Mouse (Mus musculus) fibroblast of lung, adult 2 months (primary cell): Measurements from ENCODE around the gene Cdkl3.
A peak's percentile ranks its signal among the peaks of the same experiment; 100 is the strongest.

Source experiments
- DNase-seq: peaks from one replicate; pipeline ENCODE4 v3.0.0-alpha.2; 2011; ENCODE audit warnings: low read depth

The Cdkl3 gene

DNA sequence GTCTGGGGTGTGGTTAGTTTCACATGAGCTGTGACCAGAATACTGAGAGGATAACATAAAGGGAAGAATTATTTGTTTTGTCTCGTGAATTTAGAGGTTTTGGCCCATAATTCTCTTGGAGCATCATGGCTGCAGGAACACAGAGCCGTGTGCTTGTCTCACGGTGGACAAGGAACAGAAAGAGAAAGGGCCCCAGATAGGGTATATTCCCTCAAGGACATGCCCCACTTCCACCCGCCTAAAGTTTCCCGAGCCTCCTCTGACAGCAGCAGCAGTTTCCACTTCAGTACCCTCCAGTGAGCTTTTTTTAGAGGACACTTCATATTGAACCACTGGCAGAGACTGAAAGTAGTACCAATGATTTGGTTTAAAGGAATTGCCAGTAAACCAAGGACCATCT, 7.5 kb downstream of the Cdkl3 start:
- no peak for DNase-seq

DNA sequence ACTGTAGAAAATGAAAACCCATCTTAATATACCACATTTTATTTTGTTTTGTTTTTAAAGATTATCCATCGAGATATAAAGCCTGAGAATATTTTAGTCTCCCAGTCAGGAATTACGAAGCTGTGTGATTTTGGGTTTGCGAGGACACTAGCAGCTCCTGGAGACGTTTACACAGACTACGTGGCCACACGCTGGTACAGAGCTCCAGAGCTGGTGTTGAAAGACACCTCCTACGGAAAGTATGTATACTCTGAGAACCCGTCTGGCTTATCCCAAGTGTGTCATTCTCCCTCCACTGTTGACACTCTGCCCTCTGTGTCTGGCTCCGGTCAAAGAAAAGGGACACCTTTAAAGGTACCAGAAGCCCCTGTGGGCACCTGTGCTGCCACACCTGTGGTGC, 14.2 kb downstream of the Cdkl3 start:
- no peak for DNase-seq

GRCm38 (mm10) chr11:52032356-52032755, 28.3 kb downstream of the Cdkl3 start:
- DNase-seq, result no peak

GRCm38 (mm10) chr11:52033953-52034352, 29.9 kb downstream of the Cdkl3 start:
- peak; percentile 16 for DNase-seq

- DNase-seq, result no peak
Measured at GRCm38 (mm10) chr11:52035905-52036304, 31.9 kb downstream of the Cdkl3 start.

DNA sequence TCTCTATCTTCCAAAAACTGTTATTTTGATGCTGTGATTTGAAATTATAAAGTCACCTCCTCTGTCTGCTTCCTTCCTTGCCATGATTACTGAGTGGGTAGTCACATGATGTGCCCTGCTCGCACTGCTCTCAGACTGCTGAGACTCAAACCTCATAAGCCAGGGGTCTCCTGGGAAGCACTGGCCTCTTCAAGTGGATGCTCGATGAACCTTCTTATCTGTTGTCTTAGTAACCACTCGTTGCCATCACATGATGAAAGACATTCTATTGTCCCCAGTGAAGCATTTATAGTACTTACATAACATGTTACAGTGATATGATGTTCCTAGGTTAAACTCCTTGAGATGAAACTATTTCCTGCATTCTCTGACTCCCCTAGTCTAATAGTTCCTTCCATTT, 33.6 kb downstream of the Cdkl3 start:
- DNase-seq, result no peak

GRCm38 (mm10) chr11:52043224-52043623, 39.2 kb downstream of the Cdkl3 start:
- no peak for DNase-seq

GRCm38 (mm10) chr11:52044156-52044555, 40.1 kb downstream of the Cdkl3 start:
- no peak for DNase-seq

DNA sequence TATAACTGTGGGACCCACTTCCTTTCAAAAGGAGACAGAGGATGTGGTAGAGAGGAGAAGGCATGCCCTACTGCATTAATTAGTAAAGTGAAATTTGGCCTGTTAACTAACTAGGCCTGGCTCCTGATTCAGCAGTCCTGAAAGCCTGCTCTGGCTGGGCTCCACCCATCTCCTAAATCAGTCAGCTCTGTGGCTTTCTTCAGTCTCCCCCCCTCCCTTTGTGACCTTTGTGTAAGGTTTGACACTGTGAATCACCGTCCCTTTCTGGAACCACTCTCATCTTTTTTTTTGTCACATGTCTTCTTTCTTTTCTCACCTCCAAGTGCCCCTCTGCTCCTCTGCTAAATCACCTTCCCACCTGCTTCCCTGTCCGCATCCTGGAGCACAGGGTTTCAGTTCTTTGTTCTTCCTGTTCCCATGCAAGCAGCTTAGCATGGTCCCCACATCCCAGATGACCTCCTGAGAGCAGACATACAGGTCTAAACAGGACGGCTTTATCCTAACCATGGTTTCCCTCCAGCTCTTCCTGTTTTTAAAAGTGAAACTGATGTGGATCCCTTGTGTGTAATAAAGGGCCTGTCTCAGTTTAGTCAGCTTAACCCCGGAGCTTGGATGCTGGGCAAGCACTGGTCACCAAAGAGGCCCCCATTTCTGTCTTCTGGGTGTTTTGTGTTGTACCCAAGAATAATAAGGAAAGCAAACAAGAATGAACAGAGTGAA, 42.6 kb downstream of the Cdkl3 start:
- no peak for DNase-seq

DNA sequence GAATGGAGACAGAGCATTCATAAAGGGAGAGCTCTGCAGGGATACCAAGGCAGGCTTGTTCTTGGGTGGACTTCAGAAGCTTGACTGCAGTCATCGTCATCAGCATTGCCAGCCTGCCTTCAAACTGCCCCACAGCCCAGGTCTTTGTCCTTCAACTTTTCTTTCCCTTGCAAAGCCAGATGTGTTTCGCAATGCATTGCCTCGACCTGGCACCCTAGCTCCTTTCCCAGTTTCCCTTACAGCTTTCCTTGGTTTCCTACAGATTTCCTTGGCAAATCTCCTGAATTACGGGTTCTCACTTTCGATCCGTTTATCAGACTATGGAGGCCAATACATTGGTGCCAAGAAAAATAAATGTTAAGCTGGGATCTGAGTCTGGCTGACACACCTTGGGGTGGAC, 49.4 kb downstream of the Cdkl3 start:
- peak; percentile 35 for DNase-seq

DNA sequence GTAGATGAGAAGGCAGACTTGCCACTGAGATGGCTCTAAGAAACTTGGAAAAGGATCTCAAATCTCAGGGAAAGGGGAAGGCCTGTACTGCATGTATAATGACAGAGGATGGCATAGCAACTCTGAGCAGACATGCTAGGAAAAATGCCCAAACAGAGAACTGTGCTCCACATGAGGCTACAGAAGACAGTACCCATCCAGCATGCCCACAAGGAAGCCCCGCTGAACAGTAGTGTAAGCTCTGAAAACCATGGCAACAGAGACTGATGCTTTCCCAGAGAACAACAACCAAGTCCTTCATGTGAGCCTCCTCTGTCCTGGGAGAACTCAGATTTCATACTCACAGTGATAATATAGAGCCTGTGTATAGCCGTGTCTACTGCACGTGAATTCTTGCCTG, 50.7 kb downstream of the Cdkl3 start:
- no peak for DNase-seq

GRCm38 (mm10) chr11:52056198-52056597, 52.2 kb downstream of the Cdkl3 start:
- DNase-seq, result no peak

DNA sequence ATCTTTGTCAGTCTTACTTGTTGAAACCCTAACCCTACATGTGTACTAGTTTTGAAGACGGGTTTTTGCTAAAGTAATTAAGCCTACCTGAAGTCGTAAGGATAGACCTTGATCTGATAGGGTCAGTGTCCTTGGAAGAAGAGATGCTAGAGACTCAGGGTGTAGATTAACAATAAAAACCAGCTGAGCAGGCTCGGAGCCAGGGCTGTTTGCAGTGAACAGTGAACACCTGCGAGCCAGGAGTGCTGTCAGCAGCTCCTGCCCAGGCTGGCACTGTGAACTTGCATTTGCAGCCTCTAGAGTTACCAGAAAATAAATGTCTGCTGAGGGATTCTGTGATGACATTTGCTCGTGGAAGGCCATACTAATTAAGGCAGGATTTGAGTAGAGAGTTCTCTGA, 55.0 kb downstream of the Cdkl3 start:
- DNase-seq, result no peak

DNA sequence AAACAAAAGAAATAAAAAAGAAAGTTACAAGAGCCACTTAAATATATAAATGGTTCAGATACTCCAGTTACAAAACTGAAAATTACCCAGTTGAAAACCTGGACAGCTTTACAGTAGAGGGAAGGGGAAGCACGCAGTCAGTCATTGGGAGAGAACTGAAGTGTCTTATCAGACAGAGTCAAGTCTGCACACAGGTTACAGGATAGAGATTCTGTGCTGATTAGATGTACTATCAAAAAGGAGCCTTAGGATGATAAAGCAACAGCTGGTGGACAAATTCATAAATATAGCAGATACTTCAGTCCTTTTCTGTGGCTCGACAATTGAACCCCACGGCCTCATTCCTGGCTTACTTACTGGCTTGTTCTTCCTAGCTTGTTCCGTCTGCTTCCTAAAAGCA, 56.3 kb downstream of the Cdkl3 start:
- DNase-seq, result no peak

- DNase-seq, result no peak
Measured at GRCm38 (mm10) chr11:52062406-52062805, 58.4 kb downstream of the Cdkl3 start.

- no peak for DNase-seq
Measured at GRCm38 (mm10) chr11:52064398-52064797, 60.4 kb downstream of the Cdkl3 start.

DNA sequence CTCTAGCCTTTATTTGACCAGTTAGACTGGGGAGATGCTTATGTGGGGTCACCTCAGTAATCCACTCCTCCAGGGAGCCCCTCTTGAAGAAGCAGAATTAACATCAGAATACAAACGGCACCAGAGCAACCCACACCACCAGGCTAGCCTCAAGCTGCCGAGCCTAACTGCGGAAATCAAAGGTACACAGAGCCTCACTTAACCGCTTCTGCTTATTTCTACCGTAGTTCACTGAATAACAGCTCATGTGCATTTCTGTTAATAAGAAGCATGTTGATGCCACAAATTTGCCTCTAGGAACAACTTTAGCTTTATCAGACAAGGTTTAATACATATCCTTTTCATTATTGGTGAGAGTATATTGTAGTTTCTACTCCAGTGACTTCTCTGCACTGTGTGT, 61.8 kb downstream of the Cdkl3 start:
- no peak for DNase-seq

- DNase-seq, result peak; percentile 97
Measured at GRCm38 (mm10) chr11:52071768-52072167, 67.7 kb downstream of the Cdkl3 start.

DNA sequence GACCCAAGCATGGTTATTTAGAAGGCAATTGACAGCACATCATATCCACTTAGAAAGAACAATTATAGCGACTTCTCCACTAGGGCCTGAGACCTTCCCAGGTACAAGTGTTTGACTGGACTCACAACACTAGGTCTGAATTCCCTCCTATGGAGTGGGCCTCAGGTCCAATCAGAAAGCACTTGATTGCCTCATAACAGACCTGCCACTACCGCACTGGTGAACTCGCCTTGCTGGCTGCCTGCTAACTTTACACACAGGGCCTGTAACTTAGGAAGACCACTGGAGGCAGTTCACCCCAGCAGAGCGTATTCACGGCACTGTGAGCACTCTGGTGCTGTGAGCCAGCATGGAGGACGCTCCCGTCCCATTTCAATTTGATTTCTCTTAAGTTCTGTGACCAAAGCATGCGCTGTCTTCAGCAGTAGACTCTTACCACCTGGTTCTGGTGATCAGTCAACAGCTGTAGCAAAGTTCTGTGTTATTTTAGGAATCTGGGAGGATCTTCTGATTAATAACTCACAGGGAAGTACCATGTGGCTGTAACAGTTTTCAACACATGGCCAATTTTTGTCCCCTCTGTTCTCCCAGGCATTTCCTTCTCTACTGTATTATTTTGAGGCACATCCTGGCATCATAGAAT, 69.6 kb downstream of the Cdkl3 start:
- no peak for DNase-seq

DNA sequence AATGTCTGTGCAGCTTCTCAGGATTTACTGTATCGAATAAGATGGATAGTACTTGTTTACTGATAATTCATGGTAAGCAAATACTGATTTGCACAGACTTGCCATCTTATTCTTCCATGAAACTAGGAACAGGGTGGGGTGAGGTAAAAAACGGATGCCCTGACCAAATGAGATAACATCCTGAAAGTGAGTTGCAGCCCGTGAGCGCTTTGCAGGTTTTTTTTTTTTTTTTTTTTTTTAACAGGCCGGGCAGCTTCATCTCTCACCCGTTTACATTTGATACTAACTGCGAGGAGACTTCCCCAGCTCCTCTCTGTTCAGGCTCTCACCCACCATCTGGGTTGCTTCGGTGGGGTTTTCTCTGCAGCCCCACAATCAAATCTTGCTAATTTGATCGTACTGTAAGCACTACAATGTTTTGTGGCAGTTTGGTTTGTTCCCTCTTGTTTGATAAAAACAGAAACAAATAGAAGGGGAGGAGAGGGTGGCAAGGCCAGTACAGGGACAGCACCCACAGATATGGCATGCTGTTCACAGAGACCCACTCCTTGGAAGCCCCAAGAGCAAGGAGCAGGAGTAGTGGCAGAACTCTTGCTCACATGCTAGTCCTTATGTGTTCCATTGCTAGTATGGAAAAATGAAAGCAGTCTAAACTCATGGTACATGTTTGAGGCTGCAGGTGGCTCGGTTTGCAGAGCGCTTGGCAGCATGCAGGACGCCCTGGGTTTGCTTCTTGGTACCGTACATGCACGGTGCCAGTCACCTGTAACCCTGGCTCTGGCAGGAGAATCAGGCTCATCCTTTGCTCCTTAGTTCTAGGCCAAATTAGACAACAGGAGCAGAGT, 70.8 kb downstream of the Cdkl3 start:
- DNase-seq, result no peak

- no peak for DNase-seq
Measured at GRCm38 (mm10) chr11:52075794-52076633, 72.0 kb downstream of the Cdkl3 start.

- DNase-seq, result no peak
Measured at GRCm38 (mm10) chr11:52076742-52077352, 72.8 kb downstream of the Cdkl3 start.
